Mouse (Mus musculus) hindlimb bud, embryonic 11.5 days (tissue): ENCODE results near the gene Gm38431.

ENCODE experiments used
- DNase-seq: peaks from one replicate; pipeline ENCODE4 v3.0.0-alpha.2; 2012; ENCODE audit warnings: low read depth, low spot score; ENCODE audit errors: extremely low spot score

Gm38431 gene

GRCm38 (mm10) chr9:21043563-21043962 is 48.2 kb downstream of the Gm38431 start:
- DNase-seq: no peak

- no peak for DNase-seq
Measured at GRCm38 (mm10) chr9:21041308-21041707, 50.5 kb downstream of the Gm38431 start.

GRCm38 (mm10) chr9:21039779-21040178 is 52.0 kb downstream of the Gm38431 start:
- DNase-seq: no peak

GRCm38 (mm10) chr9:21037481-21037891 is 54.3 kb downstream of the Gm38431 start:
- no peak for DNase-seq

- DNase-seq: no peak
Measured at GRCm38 (mm10) chr9:21036666-21037065, 55.1 kb downstream of the Gm38431 start.

- DNase-seq: no peak
Measured at GRCm38 (mm10) chr9:21036161-21036560, 55.6 kb downstream of the Gm38431 start.

- DNase-seq: no peak
Measured at GRCm38 (mm10) chr9:21035586-21035985, 56.2 kb downstream of the Gm38431 start.

- DNase-seq: no peak
Measured at GRCm38 (mm10) chr9:21034481-21035085, 57.2 kb downstream of the Gm38431 start.

GRCm38 (mm10) chr9:21033136-21033535 is 58.7 kb downstream of the Gm38431 start:
- DNase-seq: no peak

- DNase-seq: no peak
Measured at GRCm38 (mm10) chr9:21032491-21032890, 59.3 kb downstream of the Gm38431 start.

GRCm38 (mm10) chr9:21031896-21032351 is 59.9 kb downstream of the Gm38431 start, which contains the start of gene Icam5:
Gene Icam5, plus strand, starts transcription at chr9:21032073.
- DNase-seq: no peak

GRCm38 (mm10) chr9:21031251-21031895 is 60.4 kb downstream of the Gm38431 start:
- no peak for DNase-seq

GRCm38 (mm10) chr9:21030781-21031250 is 61.0 kb downstream of the Gm38431 start:
- peak; percentile 66 for DNase-seq

- DNase-seq: no peak
Measured at GRCm38 (mm10) chr9:21030055-21030600, 61.7 kb downstream of the Gm38431 start.

- no peak for DNase-seq
Measured at GRCm38 (mm10) chr9:21029291-21030054, 62.3 kb downstream of the Gm38431 start, which contains the start of gene Icam4. Gene Icam4, plus strand, starts transcription at chr9:21029373.

GRCm38 (mm10) chr9:21028560-21029110 is 63.2 kb downstream of the Gm38431 start:
- DNase-seq: no peak

GRCm38 (mm10) chr9:21027774-21028290 is 64.0 kb downstream of the Gm38431 start:
- no peak for DNase-seq

- no peak for DNase-seq
Measured at GRCm38 (mm10) chr9:21026849-21027248, 64.9 kb downstream of the Gm38431 start.

GRCm38 (mm10) chr9:21025258-21025810 is 66.5 kb downstream of the Gm38431 start:
- DNase-seq: no peak

GRCm38 (mm10) chr9:21022726-21023125 is 69.1 kb downstream of the Gm38431 start:
- DNase-seq: no peak
